Mouse (Mus musculus) small intestine, adult 2 months (tissue): ENCODE data around the gene Pacrg.

ENCODE experiments used
- CTCF ChIP-seq: fragments of 200-500 bp; IDR thresholded peaks from 2 replicates; pipeline ENCODE4 v1.5.1; 2012; ENCODE audit warnings: low read depth, mild to moderate bottlenecking, control low read depth, inconsistent platforms, low read length, moderate library complexity, mixed read lengths; ENCODE audit not compliant: insufficient replicate concordance, insufficient read length; ENCODE audit errors: extremely low read depth
- POLR2A ChIP-seq: fragments of 200-500 bp; IDR thresholded peaks from 2 replicates; pipeline ENCODE4 v1.6.1; 2012; ENCODE audit warnings: low read depth, mild to moderate bottlenecking, control low read depth, inconsistent platforms, low read length, moderate library complexity

DNA sequence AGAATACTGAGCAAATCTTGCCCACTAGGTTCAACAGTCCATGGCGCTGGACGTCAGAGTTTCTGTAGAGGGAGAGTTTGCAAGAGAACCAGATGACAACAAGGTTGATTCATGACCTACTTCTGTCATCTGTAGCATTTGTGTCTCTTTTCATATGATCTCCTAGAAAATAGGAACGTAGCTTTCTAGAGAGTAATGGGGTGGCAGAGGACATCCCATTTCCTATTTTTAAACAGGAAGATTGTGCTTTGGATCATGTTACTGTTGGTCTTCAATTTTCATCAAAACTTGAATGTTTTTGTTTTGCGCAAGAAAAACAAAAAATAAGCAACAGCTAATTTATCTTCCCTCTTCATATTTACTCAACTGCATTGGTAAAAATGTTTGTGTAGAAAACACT, 379.2 kb downstream of the Pacrg start:
- no peak for TF ChIP-seq CTCF
- no peak for TF ChIP-seq POLR2A
